Mouse (Mus musculus): ENCODE measurements at regions not wholly inside any gene's neighbourhood (a gene's known extent, or its start where the extent isn't known, plus 50 kb on each side); places are given as distances from the start of the nearest gene placed in this dataset.

- no peak for TF ChIP-seq CTCF (IDR thresholded peaks at IDR 0.05; ENCODE audit: insufficient read depth, low read depth, low read length)
- no peak for TF ChIP-seq POLR2A (IDR thresholded peaks at IDR 0.05; ENCODE audit: insufficient read depth, low read depth, low read length)
Measured at GRCm38 (mm10) chr11:113109096-113109495, 327.1 kb downstream of the Sox9 start.

Measured in olfactory bulb, adult 2 months (tissue).